Mouse (Mus musculus) limb, embryonic 14.5 days (tissue): ENCODE measurements at regions not wholly inside any gene's neighbourhood (a gene's known extent, or its start where the extent isn't known, plus 50 kb on each side); places are given as distances from the start of the nearest gene placed in this dataset.

Experiments
- ATAC-seq: fragments of 200-750 bp; cut with Nextera tagmentation; 2 replicates; pipeline ENCODE4 v1.8.0; 2017; ENCODE audit warnings: low read depth, moderate number of reproducible peaks, moderate TSS enrichment; ENCODE audit not compliant: low FRiP score
- DNase-seq: peaks from one replicate; pipeline ENCODE4 v3.0.0-alpha.2; 2015; ENCODE audit warnings: low spot score
- H3K27ac ChIP-seq: fragments of 300-500 bp; sonication (generic); replicated peaks from 2 replicates; pipeline ENCODE4 v1.5.1; 2014; ENCODE audit warnings: low read depth, mild to moderate bottlenecking, low read length, moderate library complexity, mixed read lengths
- H3K27me3 ChIP-seq: fragments of 300-500 bp; sonication (generic); 2 replicates; pipeline ENCODE4 v1.6.1; 2014; ENCODE audit warnings: low read length, mixed read lengths; ENCODE audit not compliant: control insufficient read depth, insufficient read depth
- H3K36me3 ChIP-seq: fragments of 300-500 bp; sonication (generic); 2 replicates; pipeline ENCODE4 v1.6.1; 2014; ENCODE audit warnings: mild to moderate bottlenecking, low read length, moderate library complexity, mixed read lengths; ENCODE audit not compliant: control insufficient read depth, insufficient read depth
- H3K4me1 ChIP-seq: fragments of 300-500 bp; sonication (generic); 2 replicates; pipeline ENCODE4 v1.6.1; 2014; ENCODE audit warnings: antibody characterized with exemption, low read length, mixed read lengths; ENCODE audit not compliant: control insufficient read depth, insufficient read depth
- H3K4me2 ChIP-seq: fragments of 300-500 bp; sonication (generic); replicated peaks from 2 replicates; pipeline ENCODE4 v1.6.1; 2014; ENCODE audit warnings: low read depth, mild to moderate bottlenecking, low read length, moderate library complexity; ENCODE audit not compliant: severe bottlenecking
- H3K4me3 ChIP-seq: fragments of 300-500 bp; sonication (generic); replicated peaks from 2 replicates; pipeline ENCODE4 v1.5.1; 2014; ENCODE audit warnings: low read length
- H3K9ac ChIP-seq: fragments of 300-500 bp; sonication (generic); 2 replicates; pipeline ENCODE4 v1.6.1; 2014; ENCODE audit warnings: mild to moderate bottlenecking, low read depth, low read length, moderate library complexity; ENCODE audit not compliant: severe bottlenecking
- H3K9me3 ChIP-seq: fragments of 300-500 bp; sonication (generic); 2 replicates; pipeline ENCODE4 v1.6.1; 2016; ENCODE audit warnings: low read length; ENCODE audit not compliant: control insufficient read depth
- POLR2A ChIP-seq: fragments of 200-500 bp; IDR thresholded peaks from 2 replicates; pipeline ENCODE4 v1.8.0; 2012; ENCODE audit warnings: inconsistent platforms, mild to moderate bottlenecking, moderate library complexity, borderline replicate concordance; ENCODE audit not compliant: insufficient read depth, insufficient read length; ENCODE audit errors: extremely low read depth
- WGBS: fragments of 180-500 bp; shearing (Covaris S2); extraction: QIAGEN DNeasy Blood & Tissue Kit; methylation state at CpG from one replicate; pipeline ENCODE4 v1.1.7; 2014; 5-methylcytosine and 5-hydroxymethylcytosine counted together

- Histone ChIP-seq H3K27me3 (no peaks in the 10 kb centered on the region), H3K4me1 (no peaks in the 10 kb centered on the region), H3K9ac (no peak overlapping the region), H3K27ac (no peak overlapping the region), H3K36me3 (no peaks in the 10 kb centered on the region), H3K4me2 (no peak overlapping the region), H3K4me3 (no peak overlapping the region), H3K9me3 (no peaks in the 10 kb centered on the region)
- ATAC-seq, result peak; percentile 77; the same call in 1 of the 2 replicates
- peak; percentile 39 for DNase-seq
- no peak for TF ChIP-seq POLR2A
- 35% methylated on average over 2 of the region's 2 CpGs for WGBS
Observed at GRCm38 (mm10) chr15:55966780-55967179, 1510.6 kb downstream of the Slc22a22 start.

DNA sequence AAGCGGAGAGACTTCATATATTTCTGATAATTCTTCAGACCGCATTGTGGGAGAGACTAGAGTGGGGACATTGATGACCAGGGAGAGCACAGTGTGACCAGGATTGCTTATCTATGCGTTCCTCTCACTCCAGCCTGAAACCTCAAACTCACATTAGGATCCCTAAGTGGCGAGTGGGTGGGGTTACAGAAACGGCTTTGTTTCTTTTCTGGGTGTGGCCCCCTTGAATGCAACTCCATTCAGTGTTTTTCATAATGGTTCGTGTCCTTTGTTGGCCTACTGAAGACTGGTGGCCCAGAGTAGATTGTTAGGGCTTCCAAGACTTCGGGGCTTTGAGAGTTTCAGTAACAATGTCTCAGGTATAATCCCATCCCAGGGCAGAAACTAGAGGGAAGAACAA lies 1512.1 kb downstream of the Slc22a22 start:
- Histone ChIP-seq H3K4me3 (no peak overlapping the region), H3K27me3 (no peaks in the 10 kb centered on the region), H3K4me1 (no peaks in the 10 kb centered on the region), H3K27ac (no peak overlapping the region), H3K36me3 (no peaks in the 10 kb centered on the region), H3K9me3 (no peaks in the 10 kb centered on the region), H3K4me2 (no peak overlapping the region), H3K9ac (no peak overlapping the region)
- 79% methylated on average over 7 of the region's 7 CpGs for WGBS
- ATAC-seq, result no peak
- TF ChIP-seq POLR2A, result no peak
- DNase-seq, result no peak

- Histone ChIP-seq H3K4me3 (no peak overlapping the region), H3K4me2 (no peak overlapping the region), H3K27me3 (no peaks in the 10 kb centered on the region), H3K9ac (no peak overlapping the region), H3K9me3 (no peaks in the 10 kb centered on the region), H3K36me3 (no peaks in the 10 kb centered on the region), H3K4me1 (no peaks in the 10 kb centered on the region), H3K27ac (no peak overlapping the region)
- 89% methylated on average over 3 of the region's 3 CpGs for WGBS
- no peak for TF ChIP-seq POLR2A
- no peak for DNase-seq
- ATAC-seq, result no peak
Observed at GRCm38 (mm10) chr15:55962093-55962492, 1515.3 kb downstream of the Slc22a22 start.
